Mouse (Mus musculus) ES-E14 (cell line): ENCODE data around the gene Tpt1.

Experiments
- CHD2 ChIP-seq: IDR thresholded peaks from 2 replicates; pipeline ENCODE4 v1.6.1; 2014; ENCODE audit warnings: mild to moderate bottlenecking, low read depth, low read length, inconsistent platforms
- ZNF384 ChIP-seq: IDR thresholded peaks from 2 replicates; pipeline ENCODE4 v1.6.1; 2012; ENCODE audit warnings: low read depth, low read length, inconsistent platforms

DNA sequence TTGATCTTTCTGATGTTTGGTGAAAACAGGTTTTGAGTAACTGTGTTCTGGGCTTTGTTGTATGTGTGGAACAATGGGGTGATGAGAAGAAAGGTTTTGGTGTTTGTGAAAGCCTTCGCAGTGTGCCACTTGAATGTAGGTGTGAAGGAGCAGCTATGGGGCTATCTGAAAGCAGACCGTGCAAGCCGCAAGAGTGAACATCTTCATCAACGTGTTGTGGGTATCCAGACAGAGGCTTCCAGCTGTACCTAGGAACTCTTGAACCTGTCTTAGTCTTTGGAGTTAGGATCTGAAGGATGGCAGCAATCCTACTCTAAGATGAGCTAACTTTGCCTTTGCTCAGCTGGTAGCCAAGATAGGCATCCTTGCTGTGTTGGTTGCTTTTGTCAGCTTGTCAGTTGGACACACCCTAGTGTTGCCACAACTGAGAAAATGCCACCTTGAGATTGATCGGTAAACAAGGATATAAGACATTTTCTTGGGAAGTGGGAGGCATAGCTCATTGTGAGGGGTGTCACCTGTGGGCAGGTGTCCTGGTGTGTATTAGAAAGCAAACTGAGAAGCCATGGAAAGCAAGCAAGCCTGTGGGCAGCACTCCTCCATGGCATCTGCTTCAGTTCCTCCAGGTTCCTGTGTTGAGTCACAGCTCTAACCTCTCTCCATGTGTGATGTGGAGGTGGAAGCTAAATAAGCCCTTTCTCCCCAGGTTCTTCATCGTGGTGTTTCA lies 5.1 kb downstream of the Tpt1 start:
- no peak for TF ChIP-seq ZNF384
- no peak for TF ChIP-seq CHD2
